Mouse (Mus musculus) monocyte, adult 2 months (primary cell): Measurements from ENCODE around the gene Rhox2h.
"Not testable (repeated sequence)": the region's sequence is repeated elsewhere in the genome, so short reads cannot be mapped to it uniquely, and the experiment has no call there.

Experiments
- DNase-seq, 2 experiments: peaks; one replicate each; pipeline ENCODE4 v3.0.0; 2022; ENCODE audit warnings: low spot score in 2 of 2, low read depth in 1 of 2

Gene Rhox2h

GRCm38 (mm10) chrX:37673177-37673576 is at the start of gene Rhox2h:
TSS of gene Rhox2h (minus strand) at chrX:37673277.
- not testable (repeated sequence) for DNase-seq

- no peak for DNase-seq
Observed at GRCm38 (mm10) chrX:37701821-37702387, 28.8 kb upstream of the Rhox2h start.

GRCm38 (mm10) chrX:37692261-37692660 is 19.2 kb upstream of the Rhox2h start:
- no peak for DNase-seq

- no peak for DNase-seq
Observed at GRCm38 (mm10) chrX:37683031-37683715, 10.1 kb upstream of the Rhox2h start.

GRCm38 (mm10) chrX:37668664-37669063 is 4.4 kb downstream of the Rhox2h start, which contains the start of gene Rhox3h:
TSS of gene Rhox3h (minus strand) at chrX:37668764.
- DNase-seq: not testable (repeated sequence)

GRCm38 (mm10) chrX:37651227-37651626 is 21.9 kb downstream of the Rhox2h start, which contains the start of gene Rhox4g:
TSS of gene Rhox4g (minus strand) at chrX:37651327.
- not testable (repeated sequence) for DNase-seq

- DNase-seq: not testable (repeated sequence)
Observed at GRCm38 (mm10) chrX:37643370-37643769, 29.7 kb downstream of the Rhox2h start, which contains the start of gene Rhox2g. TSS of gene Rhox2g (minus strand) at chrX:37643470.

- not testable (repeated sequence) for DNase-seq
Observed at GRCm38 (mm10) chrX:37628512-37628911, 44.6 kb downstream of the Rhox2h start, which contains the start of gene Rhox3g. TSS of gene Rhox3g (minus strand) at chrX:37628612.
